Mouse (Mus musculus) granulocyte monocyte progenitor cell, adult 5-6 weeks (primary cell): ENCODE results near the gene Slc25a12. TPM values are rescaled to one million over a fixed set of nuclear protein-coding genes. Genes with fewer than 3 reads are reported as not detected.
A peak's percentile ranks its signal among the peaks of the same experiment; 100 is the strongest.

Source experiments
- ATAC-seq: replicated peaks from 2 replicates; pipeline ENCODE4 v1.8.0; 2016; ENCODE audit warnings: mild to moderate bottlenecking, moderate TSS enrichment, inconsistent platforms; ENCODE audit not compliant: poor library complexity, severe bottlenecking
- total RNA-seq, 2 experiments: library from RNA; stranded (forward) in 1 of 2; stranded (reverse) in 1 of 2; fragments of 200-712, 200-1000 nt in 1 of 2; fragments of >200 nt in 1 of 2; fragmentation: Nextera tagmentation in 1 of 2; gene quantifications; 2 replicates each; pipeline ENCODE4 v1.2.3; 2014 to 2017

Slc25a12 gene
- total RNA-seq, 2 experiments from 2014 or later = 93.9 to 94.5 TPM

- no peak for ATAC-seq
Measured at GRCm38 (mm10) chr2:71350904-71351726, 16.4 kb downstream of the Slc25a12 start.

DNA sequence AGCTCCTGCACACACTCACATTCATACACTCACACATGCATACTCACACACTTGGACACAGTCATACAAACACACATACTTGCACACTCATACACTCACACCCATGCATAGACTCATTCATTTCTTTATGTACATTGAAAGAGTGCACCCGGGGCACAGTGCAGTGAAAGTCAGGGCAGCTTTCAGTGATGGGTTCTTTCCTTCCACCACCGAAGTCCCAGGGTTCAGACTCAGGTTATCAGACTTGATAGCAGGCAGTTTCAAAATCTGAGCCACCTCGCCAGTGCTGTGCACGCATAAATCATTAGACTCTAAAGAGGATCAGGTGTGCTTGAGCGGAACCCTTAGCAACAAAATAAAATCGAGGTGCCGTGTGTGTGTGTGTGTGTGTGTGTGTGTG is 17.4 kb downstream of the Slc25a12 start:
- ATAC-seq = no peak

GRCm38 (mm10) chr2:71349511-71349910 is 18.0 kb downstream of the Slc25a12 start:
- no peak for ATAC-seq

- ATAC-seq = no peak
Measured at GRCm38 (mm10) chr2:71347732-71348490, 19.6 kb downstream of the Slc25a12 start.

- ATAC-seq = no peak
Measured at GRCm38 (mm10) chr2:71347160-71347559, 20.4 kb downstream of the Slc25a12 start.

DNA sequence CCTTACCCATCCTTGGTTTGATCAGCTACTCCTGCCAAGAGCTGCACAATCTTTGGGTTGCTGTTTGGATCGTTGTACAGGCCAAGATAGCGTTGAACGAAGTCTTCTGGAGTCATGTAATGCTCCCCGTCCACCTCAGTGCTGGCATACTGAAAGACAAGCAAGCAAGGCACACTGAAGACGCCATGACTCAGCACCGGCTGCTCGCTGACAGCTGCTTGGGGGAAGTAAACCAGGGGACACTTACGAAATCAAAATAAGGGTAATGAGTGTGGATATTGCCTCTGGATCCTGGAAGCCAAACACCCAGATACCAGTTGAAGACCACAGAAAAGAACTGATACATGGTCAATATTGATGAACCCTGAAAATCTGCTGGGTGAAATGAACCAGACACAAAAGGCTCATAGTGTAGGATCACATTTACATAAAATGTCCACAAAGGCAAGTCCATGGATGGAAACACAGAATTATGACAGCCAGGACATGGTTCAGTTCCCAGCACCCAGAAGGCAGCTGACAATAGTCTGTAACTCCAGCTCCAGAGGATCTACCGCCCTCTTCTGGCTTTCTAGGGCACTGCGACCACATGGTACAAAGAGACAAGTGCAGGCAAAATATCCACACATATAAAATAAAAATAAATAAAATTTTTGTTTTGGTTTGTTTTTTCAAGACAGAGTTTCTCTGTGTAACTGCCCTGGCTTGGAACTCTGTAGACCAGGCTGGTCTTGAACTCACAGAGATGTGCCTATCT is 23.5 kb downstream of the Slc25a12 start:
- ATAC-seq = peak; percentile 98

GRCm38 (mm10) chr2:71340126-71340525 is 27.4 kb downstream of the Slc25a12 start:
- no peak for ATAC-seq

DNA sequence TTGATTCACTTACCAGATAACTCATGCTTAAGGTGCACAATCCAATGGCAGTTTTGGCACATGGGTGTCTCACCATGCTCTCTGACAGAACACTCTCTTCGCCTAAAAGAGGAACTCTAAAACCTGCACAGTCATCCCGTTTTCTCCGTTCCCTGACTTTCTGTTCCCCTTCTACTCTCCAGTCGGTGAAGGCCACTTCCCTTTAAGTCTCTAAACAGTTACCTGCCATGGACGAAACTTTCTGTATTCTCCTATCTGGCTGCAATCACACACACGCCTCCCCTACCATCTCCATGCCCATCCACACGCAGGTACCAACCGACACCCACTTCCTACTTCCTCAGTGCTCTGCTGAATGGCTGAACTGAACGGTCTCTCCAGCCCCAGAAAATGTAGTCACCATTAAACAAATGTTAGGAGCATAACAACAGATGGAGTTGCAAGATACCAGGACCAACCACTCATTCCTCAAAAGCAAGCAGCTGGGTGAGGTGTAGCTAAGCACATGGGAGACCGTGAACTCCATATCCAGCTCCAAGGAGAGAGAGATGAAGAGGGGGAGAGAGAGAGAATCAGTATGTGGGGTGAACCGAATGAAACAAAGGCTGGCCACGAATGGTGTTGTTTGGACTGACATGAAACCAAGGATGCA is 29.3 kb downstream of the Slc25a12 start:
- peak; percentile 94 for ATAC-seq

- ATAC-seq = no peak
Measured at GRCm38 (mm10) chr2:71336631-71337030, 30.9 kb downstream of the Slc25a12 start.

DNA sequence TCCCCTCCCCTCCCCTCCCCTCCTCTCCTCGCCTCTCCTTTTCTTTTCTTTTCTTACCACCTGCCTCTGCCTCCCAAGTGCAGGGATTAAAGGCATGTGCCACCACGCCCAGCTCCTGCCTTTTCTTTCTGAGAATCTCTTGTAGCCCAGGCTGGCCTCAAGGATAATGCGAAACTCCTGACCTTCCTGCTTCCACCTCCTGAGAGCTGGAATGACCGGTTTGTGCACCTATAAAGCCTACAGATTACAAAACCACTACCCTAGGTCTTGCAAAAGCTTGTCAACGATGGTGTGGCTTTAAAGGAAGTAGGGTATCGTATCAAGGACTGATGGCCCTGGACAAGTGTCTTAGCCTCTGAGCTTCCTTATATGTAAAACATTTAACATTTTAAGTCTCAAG is 31.3 kb downstream of the Slc25a12 start:
- peak; percentile 53 for ATAC-seq

DNA sequence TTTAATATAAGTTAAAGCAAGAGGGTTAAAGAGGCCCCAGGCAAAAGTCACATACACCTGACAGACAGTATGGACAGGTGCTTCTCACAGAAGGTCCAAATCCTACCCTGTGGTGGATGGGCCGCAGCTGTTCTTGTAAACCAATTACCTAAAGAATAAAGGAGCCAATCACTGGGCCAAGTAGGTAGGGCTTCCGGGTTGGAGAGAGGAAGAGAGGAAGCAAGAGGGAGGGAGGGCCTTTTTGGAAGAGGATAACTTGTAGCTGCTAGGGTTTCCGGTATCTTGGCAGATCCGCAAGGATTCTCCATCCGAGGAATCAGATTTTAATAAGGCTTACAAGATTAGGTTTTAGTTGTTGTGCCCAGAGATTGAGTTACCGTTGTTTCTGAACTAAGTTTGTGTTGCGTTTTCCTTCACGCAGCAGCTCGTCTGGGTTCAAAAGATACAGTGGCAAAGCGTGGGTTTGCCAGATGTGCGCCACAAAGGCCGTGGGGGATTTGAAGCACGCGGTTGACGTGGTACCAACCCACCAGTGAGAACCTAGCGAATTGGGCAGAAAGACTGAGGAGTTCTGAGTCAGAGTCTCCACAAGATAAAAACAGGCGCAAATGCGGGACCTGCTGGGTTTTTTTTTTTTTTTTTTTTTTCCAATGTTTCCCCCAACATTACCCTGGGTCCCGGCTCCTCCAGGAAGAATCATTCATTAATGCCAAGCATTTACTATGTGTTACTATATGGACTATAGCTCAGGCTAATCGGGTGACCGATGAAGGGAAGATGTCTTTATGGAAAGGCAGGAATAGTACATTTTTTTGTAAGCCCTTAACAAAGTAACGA is 33.3 kb downstream of the Slc25a12 start:
- ATAC-seq = no peak

DNA sequence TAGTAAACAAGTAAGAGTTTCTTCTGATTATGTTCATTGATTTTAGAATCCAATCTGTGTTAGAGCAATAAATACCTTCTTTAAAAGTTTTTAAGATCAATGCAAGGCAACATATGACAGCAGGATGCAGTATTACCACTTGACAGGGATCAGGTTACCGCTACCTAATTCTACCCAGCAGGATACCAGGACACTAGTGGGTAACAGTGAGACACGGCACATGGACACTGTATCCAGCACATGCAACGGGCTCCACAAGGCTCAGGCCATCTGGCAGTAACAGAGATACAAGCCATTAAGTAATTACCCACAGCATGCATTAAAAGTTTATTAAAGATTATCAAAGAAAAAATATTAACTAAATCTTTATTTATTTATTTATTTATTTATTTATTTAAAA is 37.8 kb downstream of the Slc25a12 start:
- no peak for ATAC-seq

GRCm38 (mm10) chr2:71328391-71329160 is 39.0 kb downstream of the Slc25a12 start:
- ATAC-seq = no peak

DNA sequence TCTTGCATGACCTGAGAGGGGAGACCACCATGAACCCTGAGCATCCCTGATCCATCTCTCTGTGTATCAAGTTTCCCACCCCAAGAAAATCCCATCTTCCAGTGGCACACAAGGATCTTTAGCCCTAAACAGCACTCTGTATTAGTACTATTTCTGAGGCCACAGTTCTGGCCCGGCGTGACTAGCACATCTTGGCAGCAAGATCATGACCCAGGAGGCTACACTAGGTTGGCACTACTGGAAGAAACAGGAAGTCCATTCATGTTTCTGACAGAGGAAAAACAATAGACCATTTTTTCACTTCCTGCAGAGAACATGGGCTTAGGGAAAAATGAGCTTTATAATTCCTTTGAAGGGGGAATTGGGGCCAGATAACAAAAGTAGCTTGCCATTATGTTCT is 39.8 kb downstream of the Slc25a12 start:
- ATAC-seq = peak; percentile 73

- ATAC-seq = peak; percentile 94
Measured at GRCm38 (mm10) chr2:71326766-71327464, 40.6 kb downstream of the Slc25a12 start.

DNA sequence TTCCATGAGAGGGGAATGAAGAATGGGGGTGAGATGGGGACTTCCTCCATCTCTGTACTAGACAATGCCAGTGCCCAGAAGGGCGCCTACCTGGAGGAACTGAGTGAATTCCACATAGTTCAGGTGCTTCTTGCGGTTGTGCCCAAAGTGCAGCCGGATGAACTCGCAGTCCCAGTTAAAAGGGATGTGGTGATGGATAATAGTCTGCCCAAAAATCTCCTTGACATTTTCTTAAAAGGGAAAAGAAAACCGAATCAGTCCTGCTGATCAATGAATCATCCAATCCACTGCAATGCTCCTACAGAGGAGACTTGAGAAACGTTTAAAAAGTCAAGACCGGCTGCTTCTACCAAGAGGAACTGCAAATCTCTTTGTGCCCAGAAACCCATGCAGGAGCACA is 43.7 kb downstream of the Slc25a12 start:
- ATAC-seq = no peak

DNA sequence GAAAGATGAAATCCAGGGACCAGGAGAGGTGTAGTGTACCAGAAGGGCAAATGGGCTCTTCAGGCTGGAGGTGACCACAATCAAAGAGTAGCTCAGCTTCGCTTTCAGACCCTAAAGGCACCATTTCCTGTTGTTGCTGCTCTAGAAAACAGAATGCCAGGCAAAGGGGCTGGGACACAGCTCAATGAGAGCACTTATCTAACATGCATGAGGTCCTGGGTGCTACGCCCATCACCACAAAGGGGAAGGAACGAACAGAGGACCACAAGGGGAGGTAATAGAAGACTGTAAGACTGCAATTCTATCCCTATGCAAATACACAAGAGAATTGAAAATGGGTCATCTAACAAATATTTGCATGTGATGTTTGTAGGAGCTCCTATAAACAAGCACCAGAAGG is 46.1 kb downstream of the Slc25a12 start:
- no peak for ATAC-seq

DNA sequence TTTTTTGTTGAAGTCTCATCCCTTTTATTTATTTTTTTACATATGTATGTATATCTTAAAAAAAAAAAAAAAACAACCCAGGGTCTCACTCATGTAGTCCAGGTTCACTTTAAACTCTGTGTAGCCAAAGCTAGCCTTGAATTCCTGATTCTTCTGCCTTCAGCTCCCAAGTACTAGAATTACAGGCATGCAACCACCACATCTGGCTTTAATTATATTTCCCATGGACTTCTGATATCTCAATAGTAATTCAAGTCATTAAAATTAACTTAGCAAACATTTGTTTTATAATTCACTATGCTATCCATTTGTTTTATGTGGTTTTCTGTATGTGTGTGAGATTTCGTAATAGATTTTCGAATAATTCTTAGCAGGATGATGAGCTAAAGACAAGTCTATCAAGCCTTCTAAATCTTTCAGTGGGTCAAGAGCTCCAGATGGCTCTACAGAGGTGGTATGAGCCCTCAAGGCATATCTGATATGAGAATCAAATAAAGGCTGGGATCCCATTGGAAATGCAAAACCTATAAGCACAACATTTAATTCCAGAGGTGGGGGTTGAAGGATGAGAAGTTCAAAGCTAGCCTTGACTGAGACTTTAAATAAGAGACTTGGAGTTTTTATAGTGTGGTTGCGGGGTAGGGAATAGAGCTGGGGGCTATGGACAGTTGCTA is 51.3 kb downstream of the Slc25a12 start:
- no peak for ATAC-seq
